Mouse (Mus musculus) stomach, embryonic 14.5 days (tissue): ENCODE measurements around the gene Dpp8. TPM values are rescaled to one million over a fixed set of nuclear protein-coding genes. Genes with fewer than 3 reads are reported as not detected.
"Not testable (repeated sequence)": the region's sequence is repeated elsewhere in the genome, so short reads cannot be mapped to it uniquely, and the experiment has no call there.

Source experiments
- ATAC-seq: fragments of 200-750 bp; cut with Nextera tagmentation; 2 replicates; pipeline ENCODE4 v1.8.0; 2017; ENCODE audit warnings: low read depth, moderate TSS enrichment; ENCODE audit not compliant: insufficient number of reproducible peaks, insufficient read depth, low FRiP score
- H3K27ac ChIP-seq: fragments of 300-500 bp; sonication (generic); 2 replicates; pipeline ENCODE4 v1.5.1; 2014; ENCODE audit warnings: mild to moderate bottlenecking, low read length, moderate library complexity, mixed read lengths
- H3K27me3 ChIP-seq: fragments of 300-500 bp; sonication (generic); 2 replicates; pipeline ENCODE4 v1.6.1; 2014; ENCODE audit warnings: low read length, control low read depth, mixed read lengths; ENCODE audit not compliant: control insufficient read depth, insufficient read depth
- H3K36me3 ChIP-seq: fragments of 300-500 bp; sonication (generic); 2 replicates; pipeline ENCODE4 v1.6.1; 2014; ENCODE audit warnings: mild to moderate bottlenecking, control low read depth, low read length, moderate library complexity, mixed read lengths; ENCODE audit not compliant: control insufficient read depth, insufficient read depth
- H3K4me1 ChIP-seq: fragments of 300-500 bp; sonication (generic); 2 replicates; pipeline ENCODE4 v1.6.1; 2014; ENCODE audit warnings: low read length, control low read depth, mixed read lengths; ENCODE audit not compliant: control insufficient read depth, insufficient read depth
- H3K4me2 ChIP-seq: fragments of 300-500 bp; sonication (generic); replicated peaks from 2 replicates; pipeline ENCODE4 v1.6.1; 2014; ENCODE audit warnings: low read depth, low read length, control low read depth
- H3K4me3 ChIP-seq: fragments of 300-500 bp; sonication (generic); 2 replicates; pipeline ENCODE4 v1.5.1; 2014; ENCODE audit warnings: low read depth, low read length, control low read depth
- H3K9ac ChIP-seq: fragments of 300-500 bp; sonication (generic); replicated peaks from 2 replicates; pipeline ENCODE4 v1.6.1; 2014; ENCODE audit warnings: low read depth, mild to moderate bottlenecking, control low read depth, low read length, moderate library complexity, mixed read lengths
- H3K9me3 ChIP-seq: fragments of 300-500 bp; sonication (generic); 2 replicates; pipeline ENCODE4 v1.6.1; 2016; ENCODE audit warnings: low read depth, low read length, control low read depth; ENCODE audit not compliant: control insufficient read depth
- WGBS: fragments of 180-500 bp; shearing (Covaris S2); extraction: QIAGEN DNeasy Blood & Tissue Kit; methylation state at CpG from one replicate; pipeline ENCODE4 v1.1.7; 2014; 5-methylcytosine and 5-hydroxymethylcytosine counted together
- polyA plus RNA-seq: library from polyadenylated mRNA; unstranded; fragments of >200 nt; fragmentation: Nextera tagmentation; extraction: Ambion mirVana; gene quantifications from 2 replicates; pipeline ENCODE4 v1.2.1, GENCODE M21; 2014

Gene Dpp8
- polyA plus RNA-seq, 1 experiment from 2014 or later: 33.1 TPM

GRCm38 (mm10) chr9:65070587-65070986 lies 38.4 kb downstream of the Dpp8 start:
- Histone ChIP-seq H3K4me3 (no peak overlapping the region), H3K9ac (no peak overlapping the region), H3K9me3 (no peaks in the 10 kb centered on the region), H3K27ac (no peak overlapping the region), H3K4me1 (no peaks in the 10 kb centered on the region), H3K36me3 (peaks cover 46% of the 10 kb centered on the region), H3K27me3 (no peaks in the 10 kb centered on the region), H3K4me2 (no peak overlapping the region)
- ATAC-seq: no peak
- WGBS: 85% methylated on average over 3 of the region's 3 CpGs

GRCm38 (mm10) chr9:65073555-65073954 lies 41.3 kb downstream of the Dpp8 start:
- Histone ChIP-seq H3K4me3 (no peak overlapping the region), H3K4me1 (no peaks in the 10 kb centered on the region), H3K27ac (no peak overlapping the region), H3K9me3 (no peaks in the 10 kb centered on the region), H3K36me3 (peaks cover 43% of the 10 kb centered on the region), H3K27me3 (no peaks in the 10 kb centered on the region), H3K9ac (no peak overlapping the region), H3K4me2 (no peak overlapping the region)
- WGBS: 69% methylated on average over 9 of the region's 9 CpGs
- no peak for ATAC-seq

- Histone ChIP-seq H3K27ac (no peak overlapping the region), H3K4me3 (no peak overlapping the region), H3K4me1 (no peaks in the 10 kb centered on the region), H3K9me3 (no peaks in the 10 kb centered on the region), H3K4me2 (no peak overlapping the region), H3K27me3 (no peaks in the 10 kb centered on the region), H3K36me3 (peaks cover 46% of the 10 kb centered on the region), H3K9ac (no peak overlapping the region)
- ATAC-seq: no peak
- 89% methylated on average over 15 of the region's 15 CpGs for WGBS
Measured at GRCm38 (mm10) chr9:65074251-65074650, 42.0 kb downstream of the Dpp8 start.

- 84% methylated on average over 6 of the region's 6 CpGs for WGBS
- no peak for ATAC-seq
Measured at GRCm38 (mm10) chr9:65074855-65075493, 42.8 kb downstream of the Dpp8 start.

GRCm38 (mm10) chr9:65077536-65077935 lies 45.3 kb downstream of the Dpp8 start:
- Histone ChIP-seq H3K4me2 (no peak overlapping the region), H3K36me3 (peaks cover 53% of the 10 kb centered on the region), H3K27me3 (no peaks in the 10 kb centered on the region), H3K4me1 (no peaks in the 10 kb centered on the region), H3K27ac (no peak overlapping the region), H3K4me3 (no peak overlapping the region), H3K9ac (no peak overlapping the region), H3K9me3 (no peaks in the 10 kb centered on the region)
- 84% methylated on average over 5 of the region's 5 CpGs for WGBS
- ATAC-seq: no peak

More at GRCm38 (mm10) chr9:65074855-65075493, 42.8 kb downstream of the Dpp8 start:
- Histone ChIP-seq H3K9ac (no peak overlapping the region), H3K27me3 (no peaks in the 10 kb centered on the region), H3K4me3 (no peak overlapping the region), H3K27ac (no peak overlapping the region), H3K4me2 (no peak overlapping the region), H3K36me3 (peaks cover 45% of the 10 kb centered on the region), H3K4me1 (no peaks in the 10 kb centered on the region), H3K9me3 (no peaks in the 10 kb centered on the region)

- not testable (repeated sequence) for H3K4me2 ChIP-seq, H3K27me3 ChIP-seq, H3K27ac ChIP-seq, H3K4me1 ChIP-seq, ATAC-seq, H3K4me3 ChIP-seq, H3K9ac ChIP-seq, H3K9me3 ChIP-seq
- peaks cover 48% of the 10 kb centered on the region for H3K36me3 ChIP-seq
- 94% methylated on average over 2 of the region's 2 CpGs for WGBS
Measured at GRCm38 (mm10) chr9:65080141-65080540, 47.9 kb downstream of the Dpp8 start.

- ATAC-seq: no peak
- Histone ChIP-seq H3K36me3 (peaks cover 37% of the 10 kb centered on the region), H3K9ac (no peak overlapping the region), H3K4me3 (no peak overlapping the region), H3K4me2 (no peak overlapping the region), H3K9me3 (no peaks in the 10 kb centered on the region), H3K27me3 (no peaks in the 10 kb centered on the region), H3K27ac (no peak overlapping the region), H3K4me1 (no peaks in the 10 kb centered on the region)
- WGBS: 88% methylated on average over 18 of the region's 18 CpGs
Measured at GRCm38 (mm10) chr9:65083075-65083765, 51.0 kb downstream of the Dpp8 start.

- Histone ChIP-seq H3K9me3 (no peaks in the 10 kb centered on the region), H3K27ac (no peak overlapping the region), H3K4me3 (no peak overlapping the region), H3K27me3 (no peaks in the 10 kb centered on the region), H3K4me1 (no peaks in the 10 kb centered on the region), H3K9ac (no peak overlapping the region), H3K36me3 (peaks cover 26% of the 10 kb centered on the region), H3K4me2 (no peak overlapping the region)
- peak; percentile 78; the same call in 1 of the 2 replicates for ATAC-seq
- whole genome bisulfite sequencing: 70% methylated on average over 7 of the region's 7 CpGs
Measured at GRCm38 (mm10) chr9:65084198-65084807, 52.1 kb downstream of the Dpp8 start.
